Mouse (Mus musculus) CH12.LX (cell line): ENCODE measurements at regions not wholly inside any gene's neighbourhood (a gene's known extent, or its start where the extent isn't known, plus 50 kb on each side); places are given as distances from the start of the nearest gene placed in this dataset.

Experiments
- CTCF ChIP-seq, 2 experiments: IDR thresholded peaks in 1 of 2; conservative IDR thresholded peaks in 1 of 2; 2 replicates each; pipeline ENCODE4 v1.5.1; 2011 to 2012; ENCODE audit warnings: low read depth in 2 of 2, low read length in 2 of 2, improper control_type of control experiment in 1 of 2, inconsistent platforms in 1 of 2, mild to moderate bottlenecking in 1 of 2, moderate library complexity in 1 of 2
- EP300 ChIP-seq: IDR thresholded peaks from 2 replicates; pipeline ENCODE4 v1.6.1; 2011; ENCODE audit warnings: low read length, improper control_type of control experiment
- TCF12 ChIP-seq: IDR thresholded peaks from 2 replicates; pipeline ENCODE4 v1.6.1; 2014; ENCODE audit warnings: low read depth, mild to moderate bottlenecking, inconsistent platforms, low read length, improper control_type of control experiment
- USF2 ChIP-seq: conservative IDR thresholded peaks from 2 replicates; pipeline ENCODE4 v1.6.1; 2011; ENCODE audit warnings: low read depth, low read length, improper control_type of control experiment

DNA sequence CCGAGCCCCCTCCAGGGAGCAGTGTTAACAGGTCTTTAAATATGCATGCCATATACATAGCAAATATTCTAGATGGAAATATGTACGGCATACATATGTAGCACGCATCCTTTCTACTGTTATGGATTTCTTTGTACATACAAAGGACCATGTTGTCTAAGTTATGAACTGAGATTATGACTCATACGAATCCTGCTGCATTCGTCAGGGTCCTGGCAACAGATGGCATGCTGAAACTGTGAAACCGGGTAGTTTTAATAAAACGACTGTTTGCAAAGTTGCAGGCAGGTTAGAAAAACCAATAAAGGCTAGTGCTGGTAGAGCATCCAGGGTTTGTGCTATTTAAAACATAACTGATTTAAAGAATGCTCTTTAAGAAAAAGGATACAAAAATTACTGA is 88.8 kb upstream of the Tlk1 start:
- TF ChIP-seq USF2, result no peak
- no peak for TF ChIP-seq TCF12
- TF ChIP-seq EP300, result no peak; the same call in 1 of the 2 replicates
- TF ChIP-seq CTCF (conservative IDR thresholded peaks at IDR 0.05 in 1 of 2, IDR thresholded peaks at IDR 0.05 in 1 of 2; ENCODE audit: low read depth in 2 of 2, low read length in 2 of 2), result no peak
